Mouse (Mus musculus): Measurements from ENCODE around the gene Lrrfip1.

DNA sequence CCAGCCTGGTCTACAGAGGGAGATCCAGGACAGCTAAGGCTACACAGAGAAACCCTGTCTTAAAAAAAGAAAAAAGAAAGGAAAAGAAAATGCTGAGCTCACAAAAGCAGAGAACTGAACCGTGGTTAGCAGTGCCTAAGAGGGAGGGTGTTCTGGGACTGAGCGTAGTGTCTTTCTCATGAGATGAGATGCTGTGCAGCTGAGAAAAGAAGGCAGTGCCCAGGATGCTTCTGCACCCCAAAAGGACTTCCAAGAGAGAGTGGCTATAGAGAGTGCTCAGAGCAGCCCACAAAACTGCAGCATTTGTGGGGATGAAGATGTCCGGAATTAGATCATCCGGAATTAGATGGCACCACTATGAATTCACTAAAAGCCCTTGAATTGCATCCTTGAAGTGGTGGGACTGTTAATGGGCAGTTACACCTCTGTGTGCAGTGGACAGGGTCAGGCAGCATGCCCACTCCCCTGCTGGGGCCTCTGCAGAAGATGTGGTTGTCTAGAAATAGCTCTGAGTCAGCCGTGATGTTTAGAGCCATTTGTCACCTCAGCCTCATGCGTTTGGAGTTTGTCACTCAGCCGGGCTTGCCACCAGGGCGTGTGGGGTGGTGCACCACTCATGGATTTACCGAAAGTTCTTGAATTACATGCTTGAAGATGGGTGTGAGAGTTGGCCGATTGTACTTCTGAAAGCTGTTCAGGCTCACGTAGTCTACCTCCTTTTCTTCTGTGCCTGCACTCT, 23.8 kb downstream of the Lrrfip1 start:
- TF ChIP-seq CTCF (IDR thresholded peaks at IDR 0.05; ENCODE audit: low read depth) (no peak), EP300 (IDR thresholded peaks at IDR 0.05; ENCODE audit: low read depth) (no peak)

Measured in liver, embryonic 14.5 days (tissue).